Mouse (Mus musculus): Measurements from ENCODE around the gene Rps15a. TPM values are rescaled to one million over a fixed set of nuclear protein-coding genes. Genes with fewer than 3 reads are reported as not detected.

Gene Rps15a
- polyA plus RNA-seq (2015; fragmentation: Nextera tagmentation; extraction: Ambion mirVana) = 769 and 810 TPM in 2 replicates

- Histone ChIP-seq H3K4me1 (peaks cover 48% of the 10 kb centered on the region), H3K9ac (peak within 1 kb of the TSS; percentile 99), H3K27ac (peak within 1 kb of the TSS; percentile 89), H3K27me3 (no peaks in the 10 kb centered on the region), H3K4me2 (peak within 1 kb of the TSS; percentile 62), H3K9me3 (no peaks in the 10 kb centered on the region), H3K4me3 (peak within 1 kb of the TSS; percentile 87), H3K36me3 (peaks cover 67% of the 10 kb centered on the region)
- WGBS = under 1% methylated on average over 40 of the region's 40 CpGs
- peak; percentile 75 for ATAC-seq (ENCODE audit: borderline replicate concordance, extremely low read depth, low FRiP score, low TSS enrichment)
Measured at GRCm38 (mm10) chr7:118115877-118116568, at the start of gene Rps15a. Rps15a (minus strand) TSS chr7:118116188.

GRCm38 (mm10) chr7:118163006-118163405, 47.0 kb upstream of the Rps15a start:
- WGBS = 93% methylated on average over 8 of the region's 8 CpGs
- H3K4me2 ChIP-seq = no peak overlapping the region
- H3K4me1 ChIP-seq = no peaks in the 10 kb centered on the region
- no peak for ATAC-seq (ENCODE audit: borderline replicate concordance, extremely low read depth, low FRiP score, low TSS enrichment)
- H3K27me3 ChIP-seq = no peaks in the 10 kb centered on the region
- H3K4me3 ChIP-seq = no peak overlapping the region
- H3K9me3 ChIP-seq = no peaks in the 10 kb centered on the region
- H3K27ac ChIP-seq = no peak overlapping the region
- peaks cover 51% of the 10 kb centered on the region for H3K36me3 ChIP-seq
- no peak overlapping the region for H3K9ac ChIP-seq

- H3K9ac ChIP-seq = no peak overlapping the region
- H3K4me3 ChIP-seq = no peak overlapping the region
- H3K4me1 ChIP-seq = no peaks in the 10 kb centered on the region
- no peak overlapping the region for H3K27ac ChIP-seq
- no peaks in the 10 kb centered on the region for H3K9me3 ChIP-seq
- ATAC-seq (ENCODE audit: borderline replicate concordance, extremely low read depth, low FRiP score, low TSS enrichment) = no peak
- no peaks in the 10 kb centered on the region for H3K27me3 ChIP-seq
- H3K4me2 ChIP-seq = no peak overlapping the region
- peaks cover 48% of the 10 kb centered on the region for H3K36me3 ChIP-seq
- WGBS = 89% methylated on average over 3 of the region's 3 CpGs
Measured at GRCm38 (mm10) chr7:118160121-118160520, 44.1 kb upstream of the Rps15a start.

DNA sequence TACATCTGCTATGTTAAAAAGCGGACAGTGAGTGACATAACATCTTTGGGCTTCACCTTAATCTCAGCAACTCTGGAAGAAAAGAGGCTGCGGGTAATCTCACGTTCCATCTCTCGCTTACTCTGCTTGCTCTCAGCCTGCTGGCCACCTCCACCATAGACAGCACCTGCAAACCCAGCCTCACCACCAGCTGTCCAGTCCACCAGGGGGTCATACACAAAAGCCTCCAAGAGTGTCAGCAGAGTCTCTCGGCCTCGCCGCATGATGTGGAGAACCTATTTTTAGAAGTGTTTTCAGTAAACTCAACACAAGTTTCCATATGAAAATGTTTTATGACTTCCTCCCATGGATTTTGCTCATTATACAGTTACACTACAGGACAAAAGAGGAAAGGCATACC, 40.5 kb upstream of the Rps15a start:
- Histone ChIP-seq H3K4me2 (no peak overlapping the region), H3K9ac (no peak overlapping the region), H3K27me3 (no peaks in the 10 kb centered on the region), H3K9me3 (no peaks in the 10 kb centered on the region), H3K4me1 (no peaks in the 10 kb centered on the region), H3K4me3 (no peak overlapping the region), H3K36me3 (peaks cover 68% of the 10 kb centered on the region), H3K27ac (no peak overlapping the region)
- ATAC-seq (ENCODE audit: borderline replicate concordance, extremely low read depth, low FRiP score, low TSS enrichment) = no peak
- 94% methylated on average over 7 of the region's 7 CpGs for WGBS

- H3K4me1 ChIP-seq = no peaks in the 10 kb centered on the region
- H3K9me3 ChIP-seq = no peaks in the 10 kb centered on the region
- no peak overlapping the region for H3K4me3 ChIP-seq
- no peaks in the 10 kb centered on the region for H3K27me3 ChIP-seq
- H3K4me2 ChIP-seq = no peak overlapping the region
- ATAC-seq (ENCODE audit: borderline replicate concordance, extremely low read depth, low FRiP score, low TSS enrichment) = no peak
- H3K27ac ChIP-seq = no peak overlapping the region
- WGBS = 88% methylated on average over 6 of the region's 6 CpGs
- peaks cover 63% of the 10 kb centered on the region for H3K36me3 ChIP-seq
- no peak overlapping the region for H3K9ac ChIP-seq
Measured at GRCm38 (mm10) chr7:118154150-118154549, 38.2 kb upstream of the Rps15a start.

DNA sequence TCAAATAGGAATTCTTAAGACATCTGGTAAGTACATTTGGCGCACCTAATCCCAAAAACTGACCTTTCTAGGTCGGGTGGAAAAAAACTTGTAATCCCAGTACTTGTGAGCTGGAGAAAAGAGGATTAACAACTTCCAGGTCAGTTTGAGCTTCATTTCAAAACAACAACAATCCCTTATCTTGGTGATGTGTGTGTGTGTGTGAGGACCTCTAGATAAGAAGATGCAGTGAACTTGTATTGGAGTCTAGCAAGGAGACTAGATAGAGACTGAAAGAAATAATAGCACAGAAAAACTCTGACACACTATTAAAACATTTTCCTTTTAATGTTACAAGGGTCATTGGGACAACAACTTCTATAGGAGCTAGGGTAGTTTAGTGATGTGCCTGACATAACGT, 27.6 kb upstream of the Rps15a start:
- no peak overlapping the region for H3K4me2 ChIP-seq
- no peaks in the 10 kb centered on the region for H3K27me3 ChIP-seq
- 80% methylated on average over 3 of the region's 3 CpGs for WGBS
- no peak overlapping the region for H3K27ac ChIP-seq
- H3K9me3 ChIP-seq = no peaks in the 10 kb centered on the region
- peaks cover 71% of the 10 kb centered on the region for H3K36me3 ChIP-seq
- ATAC-seq (ENCODE audit: borderline replicate concordance, extremely low read depth, low FRiP score, low TSS enrichment) = no peak
- H3K9ac ChIP-seq = no peak overlapping the region
- H3K4me1 ChIP-seq = no peaks in the 10 kb centered on the region
- no peak overlapping the region for H3K4me3 ChIP-seq

GRCm38 (mm10) chr7:118143123-118143522, 27.1 kb upstream of the Rps15a start:
- peaks cover 69% of the 10 kb centered on the region for H3K36me3 ChIP-seq
- no peak overlapping the region for H3K27ac ChIP-seq
- no peak for ATAC-seq (ENCODE audit: borderline replicate concordance, extremely low read depth, low FRiP score, low TSS enrichment)
- no peak overlapping the region for H3K4me3 ChIP-seq
- no peaks in the 10 kb centered on the region for H3K27me3 ChIP-seq
- H3K4me2 ChIP-seq = no peak overlapping the region
- no peaks in the 10 kb centered on the region for H3K4me1 ChIP-seq
- WGBS = 92% methylated on average over 4 of the region's 4 CpGs
- no peaks in the 10 kb centered on the region for H3K9me3 ChIP-seq
- H3K9ac ChIP-seq = no peak overlapping the region

DNA sequence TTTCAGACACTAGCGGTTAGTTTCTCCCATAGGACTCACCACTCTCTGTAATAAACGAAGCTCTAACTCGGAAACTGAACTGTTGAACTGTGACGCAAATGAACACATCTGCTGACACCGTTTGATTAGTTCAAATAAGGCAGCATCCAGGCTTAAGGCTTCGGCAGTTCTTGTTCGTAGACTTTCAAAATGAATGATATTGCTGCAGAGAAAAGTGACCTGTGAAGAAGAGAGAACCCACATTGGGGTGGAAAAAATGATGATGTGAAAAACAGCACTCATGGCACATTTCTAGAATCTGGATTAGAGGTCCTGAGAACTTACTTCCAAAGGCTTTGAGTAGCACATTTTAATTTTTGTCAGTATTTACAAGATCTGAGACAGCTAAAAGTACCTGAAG, 25.3 kb upstream of the Rps15a start:
- H3K4me1 ChIP-seq = no peaks in the 10 kb centered on the region
- ATAC-seq (ENCODE audit: borderline replicate concordance, extremely low read depth, low FRiP score, low TSS enrichment) = no peak
- no peak overlapping the region for H3K4me2 ChIP-seq
- WGBS = 91% methylated on average over 7 of the region's 7 CpGs
- no peak overlapping the region for H3K27ac ChIP-seq
- H3K9ac ChIP-seq = no peak overlapping the region
- H3K36me3 ChIP-seq = peaks cover 80% of the 10 kb centered on the region
- H3K27me3 ChIP-seq = no peaks in the 10 kb centered on the region
- no peaks in the 10 kb centered on the region for H3K9me3 ChIP-seq
- no peak overlapping the region for H3K4me3 ChIP-seq

GRCm38 (mm10) chr7:118135128-118135527, 19.1 kb upstream of the Rps15a start:
- no peak for ATAC-seq (ENCODE audit: borderline replicate concordance, extremely low read depth, low FRiP score, low TSS enrichment)
- 83% methylated on average over 11 of the region's 11 CpGs for WGBS
- peaks cover 45% of the 10 kb centered on the region for H3K36me3 ChIP-seq

DNA sequence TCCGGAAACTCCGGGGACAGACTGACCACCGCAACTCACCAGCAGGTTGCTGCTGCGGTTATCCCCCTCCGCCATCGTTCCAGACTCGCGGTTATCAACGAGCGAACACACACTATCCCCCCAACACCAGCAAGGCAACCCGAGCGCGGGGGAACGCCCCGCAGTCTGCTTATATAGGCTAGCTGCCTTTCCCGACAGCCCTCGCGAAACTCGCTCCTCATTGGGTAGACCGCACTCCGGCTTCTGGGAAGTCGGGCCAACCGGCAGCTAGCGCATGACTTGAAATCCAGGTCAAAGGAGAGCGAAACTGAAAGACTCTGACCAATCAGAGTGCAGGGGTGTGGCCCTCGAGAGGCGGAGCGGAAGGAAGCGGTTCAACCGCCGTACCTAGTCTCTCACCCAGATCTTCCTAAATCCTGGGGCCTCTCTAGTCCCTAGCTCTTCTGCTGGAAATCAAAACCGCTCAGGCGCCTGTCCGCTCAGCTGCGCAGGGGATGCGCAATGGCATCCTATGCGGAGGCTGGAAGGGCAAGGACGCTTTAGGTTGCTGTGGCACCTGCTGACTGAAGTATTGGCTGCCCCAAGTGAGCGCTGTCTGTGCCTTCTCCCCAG, 13.5 kb upstream of the Rps15a start, which contains the start of gene Arl6ip1:
Gene Arl6ip1 (minus strand): TSS at position 233 of the 612 bp plus-strand sequence.
- Histone ChIP-seq H3K4me3 (peak within 1 kb of the TSS; percentile 87), H3K27me3 (no peaks in the 10 kb centered on the region), H3K27ac (peak within 1 kb of the TSS; percentile 94), H3K36me3 (peaks cover 9% of the 10 kb centered on the region), H3K9ac (peak within 1 kb of the TSS; percentile 87), H3K4me1 (peaks cover 30% of the 10 kb centered on the region), H3K9me3 (no peaks in the 10 kb centered on the region), H3K4me2 (peak within 1 kb of the TSS; percentile 85)
- WGBS = under 1% methylated on average over 39 of the region's 39 CpGs
- ATAC-seq (ENCODE audit: borderline replicate concordance, extremely low read depth, low FRiP score, low TSS enrichment) = peak; percentile 99

More at GRCm38 (mm10) chr7:118135128-118135527, 19.1 kb upstream of the Rps15a start:
- no peak overlapping the region for H3K4me2 ChIP-seq
- H3K27me3 ChIP-seq = no peaks in the 10 kb centered on the region
- peaks cover 7% of the 10 kb centered on the region; the same call in 1 of the 2 replicates for H3K4me1 ChIP-seq
- no peak overlapping the region for H3K4me3 ChIP-seq
- no peak overlapping the region for H3K9ac ChIP-seq
- H3K27ac ChIP-seq = no peak overlapping the region
- no peaks in the 10 kb centered on the region for H3K9me3 ChIP-seq

DNA sequence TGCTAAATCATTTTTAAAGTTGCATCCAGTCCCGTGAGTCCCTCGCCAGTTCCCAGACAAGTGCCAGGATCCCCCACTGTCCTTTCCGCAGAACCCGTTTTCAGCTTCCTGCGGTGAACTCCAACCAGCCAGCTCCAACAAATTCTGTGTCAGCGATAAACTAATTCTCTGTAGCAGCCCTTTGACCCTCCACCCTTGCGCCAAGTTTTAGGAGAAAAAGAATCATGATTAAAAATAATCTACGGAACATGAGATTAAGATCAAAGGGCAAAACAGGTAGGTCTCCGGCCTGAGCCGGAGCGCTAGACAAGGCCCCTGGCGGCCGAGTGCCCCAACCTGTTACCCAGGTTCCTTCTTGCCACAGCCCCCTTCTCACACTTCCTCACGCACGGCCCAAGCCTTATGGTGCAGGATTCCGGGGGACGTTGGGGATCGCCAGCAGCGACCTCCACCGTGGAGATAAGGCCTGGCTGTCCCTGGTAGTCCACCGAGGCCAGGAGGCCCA, 13.0 kb upstream of the Rps15a start:
- H3K27ac ChIP-seq = peak overlapping the region; percentile 94
- peak; percentile 68 for ATAC-seq (ENCODE audit: borderline replicate concordance, extremely low read depth, low FRiP score, low TSS enrichment)
- H3K36me3 ChIP-seq = peaks cover 14% of the 10 kb centered on the region; the same call in 1 of the 2 replicates
- peaks cover 30% of the 10 kb centered on the region for H3K4me1 ChIP-seq
- H3K4me2 ChIP-seq = peak overlapping the region; percentile 85
- H3K27me3 ChIP-seq = no peaks in the 10 kb centered on the region
- no peaks in the 10 kb centered on the region for H3K9me3 ChIP-seq
- H3K4me3 ChIP-seq = peak overlapping the region; percentile 87
- peak overlapping the region; percentile 87 for H3K9ac ChIP-seq
- whole genome bisulfite sequencing = under 1% methylated on average over 21 of the region's 21 CpGs

All from lung, embryonic 15.5 days (tissue).